Mouse (Mus musculus) intestine, embryonic 16.5 days (tissue): ENCODE results near the gene Slc6a21. TPM values are rescaled to one million over a fixed set of nuclear protein-coding genes. Genes with fewer than 3 reads are reported as not detected.

Source experiments
- ATAC-seq: fragments of 200-750 bp; cut with Nextera tagmentation; 2 replicates; pipeline ENCODE4 v1.8.0; 2017; ENCODE audit warnings: moderate TSS enrichment, moderate library complexity
- H3K27ac ChIP-seq: fragments of 300-500 bp; sonication (generic); 2 replicates; pipeline ENCODE4 v1.5.1; 2014; ENCODE audit warnings: mild to moderate bottlenecking, low read length
- H3K27me3 ChIP-seq: fragments of 300-500 bp; sonication (generic); replicated peaks from 2 replicates; pipeline ENCODE4 v1.6.1; 2014; ENCODE audit warnings: low read length, control low read depth, mixed read lengths; ENCODE audit not compliant: control insufficient read depth, insufficient read depth
- H3K36me3 ChIP-seq: fragments of 300-500 bp; sonication (generic); 2 replicates; pipeline ENCODE4 v1.6.1; 2014; ENCODE audit warnings: low read length, control low read depth; ENCODE audit not compliant: control insufficient read depth, insufficient read depth
- H3K4me1 ChIP-seq: fragments of 300-500 bp; sonication (generic); 2 replicates; pipeline ENCODE4 v1.6.1; 2014; ENCODE audit warnings: low read length, control low read depth, mixed read lengths; ENCODE audit not compliant: control insufficient read depth, insufficient read depth
- H3K4me2 ChIP-seq: fragments of 300-500 bp; sonication (generic); 2 replicates; pipeline ENCODE4 v1.6.1; 2014; ENCODE audit warnings: low read depth, low read length, control low read depth
- H3K4me3 ChIP-seq: fragments of 300-500 bp; sonication (generic); 2 replicates; pipeline ENCODE4 v1.5.1; 2014; ENCODE audit warnings: mild to moderate bottlenecking, low read length
- H3K9ac ChIP-seq: fragments of 300-500 bp; sonication (generic); 2 replicates; pipeline ENCODE4 v1.6.1; 2014; ENCODE audit warnings: low read depth, low read length
- H3K9me3 ChIP-seq: fragments of 300-500 bp; sonication (generic); 2 replicates; pipeline ENCODE4 v1.6.1; 2016; ENCODE audit warnings: low read length, control low read depth; ENCODE audit not compliant: control insufficient read depth
- WGBS: fragments of 180-500 bp; shearing (Covaris S2); extraction: QIAGEN DNeasy Blood & Tissue Kit; methylation state at CpG from one replicate; pipeline ENCODE4 v1.1.7; 2014; 5-methylcytosine and 5-hydroxymethylcytosine counted together
- polyA plus RNA-seq: library from polyadenylated mRNA; unstranded; fragments of >200 nt; fragmentation: Nextera tagmentation; extraction: Ambion mirVana; gene quantifications from 2 replicates; pipeline ENCODE4 v1.2.1, GENCODE M21; 2015

Slc6a21 gene
- polyA plus RNA-seq, 1 experiment from 2014 or later, result not detected

- Histone ChIP-seq H3K27me3 (no peaks in the 10 kb centered on the region), H3K36me3 (no peaks in the 10 kb centered on the region), H3K9ac (no peak overlapping the region), H3K4me2 (no peak overlapping the region), H3K27ac (no peak overlapping the region), H3K9me3 (no peaks in the 10 kb centered on the region), H3K4me3 (no peak overlapping the region), H3K4me1 (0 out of 2 replicates have a peak, but pooled peaks cover 6% of the 10 kb centered on the region)
- 36% methylated on average over 10 of the region's 10 CpGs for WGBS
- ATAC-seq, result no peak
These were observed 4.4 kb upstream of the Slc6a21 start for GRCm38 (mm10) chr7:45272786-45273412.

GRCm38 (mm10) chr7:45273672-45274071 lies 3.6 kb upstream of the Slc6a21 start:
- ATAC-seq, result no peak
- no peak overlapping the region for H3K27ac ChIP-seq
- no peaks in the 10 kb centered on the region for H3K9me3 ChIP-seq
- H3K36me3 ChIP-seq, result no peaks in the 10 kb centered on the region
- H3K9ac ChIP-seq, result no peak overlapping the region
- WGBS, result 90% methylated on average over 8 of the region's 8 CpGs
- H3K4me1 ChIP-seq, result 0 out of 2 replicates have a peak, but pooled peaks cover 6% of the 10 kb centered on the region
- H3K27me3 ChIP-seq, result no peaks in the 10 kb centered on the region
- no peak overlapping the region for H3K4me3 ChIP-seq
- H3K4me2 ChIP-seq, result no peak overlapping the region

GRCm38 (mm10) chr7:45286486-45286885 lies 9.2 kb downstream of the Slc6a21 start:
- Histone ChIP-seq H3K9ac (no peak overlapping the region), H3K36me3 (no peaks in the 10 kb centered on the region), H3K27ac (no peak overlapping the region), H3K9me3 (no peaks in the 10 kb centered on the region), H3K4me3 (no peak overlapping the region), H3K27me3 (no peaks in the 10 kb centered on the region), H3K4me2 (no peak overlapping the region), H3K4me1 (no peaks in the 10 kb centered on the region)
- 82% methylated on average over 13 of the region's 13 CpGs for WGBS
- no peak for ATAC-seq

- 81% methylated on average over 1 of the region's 1 CpGs for WGBS
- Histone ChIP-seq H3K27me3 (no peaks in the 10 kb centered on the region), H3K36me3 (no peaks in the 10 kb centered on the region), H3K9me3 (no peaks in the 10 kb centered on the region), H3K4me1 (0 out of 2 replicates have a peak, but pooled peaks cover 3% of the 10 kb centered on the region), H3K9ac (no peak overlapping the region), H3K4me3 (no peak overlapping the region), H3K4me2 (no peak overlapping the region), H3K27ac (no peak overlapping the region)
- ATAC-seq, result no peak
These were observed 19.3 kb downstream of the Slc6a21 start for GRCm38 (mm10) chr7:45296626-45297025.

GRCm38 (mm10) chr7:45297563-45297962 lies 20.2 kb downstream of the Slc6a21 start:
- 60% methylated on average over 3 of the region's 3 CpGs for WGBS
- no peaks in the 10 kb centered on the region for H3K9me3 ChIP-seq
- no peak for ATAC-seq

GRCm38 (mm10) chr7:45299752-45300151 lies 22.4 kb downstream of the Slc6a21 start:
- Histone ChIP-seq H3K36me3 (no peaks in the 10 kb centered on the region), H3K27me3 (no peaks in the 10 kb centered on the region), H3K4me2 (no peak overlapping the region), H3K9ac (no peak overlapping the region), H3K27ac (no peak overlapping the region), H3K9me3 (no peaks in the 10 kb centered on the region), H3K4me3 (no peak overlapping the region), H3K4me1 (peaks cover 4% of the 10 kb centered on the region)
- WGBS, result 11% methylated on average over 5 of the region's 5 CpGs
- ATAC-seq, result peak; percentile 77

More at GRCm38 (mm10) chr7:45297563-45297962, 20.2 kb downstream of the Slc6a21 start:
- Histone ChIP-seq H3K27me3 (no peaks in the 10 kb centered on the region), H3K4me3 (no peak overlapping the region), H3K9ac (no peak overlapping the region), H3K4me1 (0 out of 2 replicates have a peak, but pooled peaks cover 3% of the 10 kb centered on the region), H3K27ac (no peak overlapping the region), H3K36me3 (no peaks in the 10 kb centered on the region), H3K4me2 (no peak overlapping the region)

- Histone ChIP-seq H3K9me3 (no peaks in the 10 kb centered on the region), H3K4me2 (no peak overlapping the region), H3K27ac (no peak overlapping the region), H3K4me1 (peaks cover 9% of the 10 kb centered on the region), H3K9ac (no peak overlapping the region), H3K36me3 (no peaks in the 10 kb centered on the region), H3K4me3 (no peak overlapping the region), H3K27me3 (no peaks in the 10 kb centered on the region)
- ATAC-seq, result peak; percentile 27; the same call in 1 of the 2 replicates
- WGBS, result 17% methylated on average over 6 of the region's 6 CpGs
These were observed 23.0 kb downstream of the Slc6a21 start for GRCm38 (mm10) chr7:45300270-45300669.

- Histone ChIP-seq H3K4me1 (peaks cover 9% of the 10 kb centered on the region), H3K27ac (no peak overlapping the region), H3K9ac (no peak overlapping the region), H3K4me3 (no peak overlapping the region), H3K9me3 (no peaks in the 10 kb centered on the region), H3K27me3 (no peaks in the 10 kb centered on the region), H3K36me3 (0 out of 2 replicates have a peak, but pooled peaks cover under 1% of the 10 kb centered on the region), H3K4me2 (no peak overlapping the region)
- ATAC-seq, result no peak
- 63% methylated on average over 8 of the region's 8 CpGs for WGBS
These were observed 25.3 kb downstream of the Slc6a21 start for GRCm38 (mm10) chr7:45302626-45303025.

GRCm38 (mm10) chr7:45304869-45305268 lies 27.6 kb downstream of the Slc6a21 start:
- Histone ChIP-seq H3K36me3 (peaks cover 6% of the 10 kb centered on the region; the same call in 1 of the 2 replicates), H3K27me3 (no peaks in the 10 kb centered on the region), H3K4me3 (no peak overlapping the region), H3K4me1 (peaks cover 9% of the 10 kb centered on the region), H3K27ac (peak overlapping the region; percentile 9; the same call in 1 of the 2 replicates), H3K9me3 (no peaks in the 10 kb centered on the region), H3K9ac (peak overlapping the region; percentile 45), H3K4me2 (peak overlapping the region; percentile 32)
- peak; percentile 18 for ATAC-seq
- 25% methylated on average over 13 of the region's 13 CpGs for WGBS
